Mouse (Mus musculus): ENCODE results near the gene Fam155a.

- TF ChIP-seq POLR2A (IDR thresholded peaks at IDR 0.05; ENCODE audit: low read depth, low read length), result no peak
- no peak for TF ChIP-seq CTCF (IDR thresholded peaks at IDR 0.05; ENCODE audit: extremely low read depth, insufficient read length, insufficient replicate concordance, low read depth, low read length)
Measured at GRCm38 (mm10) chr8:9470114-9470513, 300.8 kb downstream of the Fam155a start.
